Mouse (Mus musculus) cortical plate, adult 2 months (tissue): ENCODE results near the gene Mael. TPM values are rescaled to one million over a fixed set of nuclear protein-coding genes. Genes with fewer than 3 reads are reported as not detected.

ENCODE experiments used
- H3K27ac ChIP-seq: fragments of 200-500 bp; 2 replicates; pipeline ENCODE4 v1.5.1; 2012; ENCODE audit warnings: low read length, control low read depth, inconsistent platforms; ENCODE audit not compliant: insufficient read depth
- H3K4me1 ChIP-seq: fragments of 200-500 bp; 2 replicates; pipeline ENCODE4 v1.6.1; 2011; ENCODE audit warnings: low read length; ENCODE audit not compliant: control insufficient read depth, insufficient read depth
- H3K4me3 ChIP-seq: fragments of 200-500 bp; 2 replicates; pipeline ENCODE4 v1.5.1; 2011; ENCODE audit warnings: mild to moderate bottlenecking, low read length, control low read depth; ENCODE audit not compliant: insufficient read depth
- CTCF ChIP-seq: fragments of 200-500 bp; IDR thresholded peaks from 2 replicates; pipeline ENCODE4 v1.5.1; 2011; ENCODE audit warnings: mild to moderate bottlenecking, control low read depth, low read length; ENCODE audit not compliant: insufficient read depth; ENCODE audit errors: extremely low read depth
- POLR2A ChIP-seq: fragments of 200-500 bp; IDR thresholded peaks from 2 replicates; pipeline ENCODE4 v1.6.1; 2011; ENCODE audit warnings: mild to moderate bottlenecking, low read length, control low read depth; ENCODE audit not compliant: insufficient read depth; ENCODE audit errors: extremely low read depth
- polyA plus RNA-seq: library from polyadenylated mRNA; depleted of rRNA; stranded (reverse); fragments of >200 nt; gene quantifications from 2 replicates; pipeline ENCODE4 v1.2.3, GENCODE M21; 2012; rRNA removed

Mael gene
- polyA plus RNA-seq = 0.06 TPM in 1 of 2 replicates, not detected in the other

DNA sequence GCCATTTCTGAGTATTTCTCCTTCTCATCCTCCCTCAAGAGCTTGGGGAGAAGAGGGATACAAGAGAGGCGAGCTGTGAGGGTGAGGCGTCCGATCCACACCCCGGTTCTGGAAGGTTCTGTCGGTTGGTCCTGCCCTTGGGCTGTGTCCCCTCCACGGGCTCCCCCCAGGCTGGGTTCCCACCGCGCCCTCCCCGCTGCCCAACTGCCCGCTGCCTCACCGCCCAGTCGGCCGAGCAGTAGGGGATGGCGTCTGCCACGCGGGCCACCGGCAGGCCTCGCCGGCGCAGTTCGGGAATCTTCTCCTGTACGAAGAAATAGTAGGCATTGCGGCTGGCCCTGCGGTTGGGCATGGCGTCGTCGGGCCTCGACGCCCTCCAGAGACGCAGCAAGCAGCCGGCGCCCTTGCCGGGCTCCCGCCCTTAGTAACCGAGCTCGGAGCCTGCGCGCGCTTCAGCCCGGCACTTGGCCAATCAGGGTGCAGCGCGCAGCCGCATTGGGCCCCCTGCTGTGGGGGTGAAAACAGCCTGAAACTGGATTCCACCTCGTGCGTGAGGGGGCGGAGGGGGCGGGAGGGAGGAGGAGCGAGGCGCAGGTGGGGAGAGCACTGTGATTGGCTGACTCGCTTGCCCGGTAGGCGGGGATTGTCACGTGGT is at the start of gene Mael:
Mael (minus strand) TSS at position 433 of the 655 bp plus-strand sequence.
- Histone ChIP-seq H3K4me3 (no peak within 1 kb of the TSS), H3K4me1 (peaks cover 2% of the 10 kb centered on the region; the same call in 1 of the 2 replicates), H3K27ac (no peak within 1 kb of the TSS)
- TF ChIP-seq CTCF (no peak), POLR2A (no peak)

DNA sequence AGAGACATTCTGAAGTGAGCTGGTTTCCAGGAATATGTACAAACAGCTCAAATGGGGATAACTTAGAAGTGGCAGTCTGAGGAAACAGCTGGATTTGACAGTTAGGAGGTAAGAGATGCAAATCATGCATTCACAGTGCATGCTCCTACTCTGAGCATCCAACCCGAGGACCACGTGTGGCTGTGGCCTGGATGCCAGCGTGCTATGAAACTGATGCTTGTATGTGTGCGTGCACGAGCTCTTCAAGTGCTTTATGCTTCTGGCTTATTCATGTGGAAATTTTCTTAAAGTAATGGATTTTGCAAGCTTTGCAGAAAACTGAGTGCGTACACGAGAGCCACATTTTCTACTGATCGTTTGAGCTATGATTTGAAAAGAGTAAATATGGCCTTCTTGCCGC is 47.7 kb upstream of the Mael start:
- no peak overlapping the region for H3K27ac ChIP-seq
- H3K4me1 ChIP-seq = peaks cover 17% of the 10 kb centered on the region
- TF ChIP-seq POLR2A = no peak
- no peak for TF ChIP-seq CTCF
- no peak overlapping the region for H3K4me3 ChIP-seq

DNA sequence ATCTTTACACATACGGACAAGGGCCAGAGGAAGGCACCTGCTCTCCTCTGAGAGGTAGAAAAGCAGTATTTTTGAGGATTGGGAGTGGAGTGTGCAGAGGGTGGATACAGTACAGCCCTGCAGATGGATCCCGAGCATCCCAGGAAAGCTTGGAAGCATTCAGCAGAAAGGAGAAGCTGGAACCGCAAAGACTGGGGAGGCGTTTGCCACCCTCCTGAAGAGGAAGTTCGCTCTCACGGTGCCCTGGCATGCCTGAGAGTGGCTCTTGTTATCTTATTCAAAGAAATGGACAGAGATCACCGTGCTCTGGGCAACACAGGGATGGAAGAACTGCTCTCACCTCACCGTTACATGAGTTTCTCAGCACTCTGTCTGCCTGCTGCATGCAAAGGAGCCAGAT is 45.8 kb upstream of the Mael start:
- TF ChIP-seq POLR2A (no peak), CTCF (no peak)
- Histone ChIP-seq H3K4me3 (no peak overlapping the region), H3K27ac (peak overlapping the region; percentile 0; the same call in 1 of the 2 replicates), H3K4me1 (peaks cover 27% of the 10 kb centered on the region)

DNA sequence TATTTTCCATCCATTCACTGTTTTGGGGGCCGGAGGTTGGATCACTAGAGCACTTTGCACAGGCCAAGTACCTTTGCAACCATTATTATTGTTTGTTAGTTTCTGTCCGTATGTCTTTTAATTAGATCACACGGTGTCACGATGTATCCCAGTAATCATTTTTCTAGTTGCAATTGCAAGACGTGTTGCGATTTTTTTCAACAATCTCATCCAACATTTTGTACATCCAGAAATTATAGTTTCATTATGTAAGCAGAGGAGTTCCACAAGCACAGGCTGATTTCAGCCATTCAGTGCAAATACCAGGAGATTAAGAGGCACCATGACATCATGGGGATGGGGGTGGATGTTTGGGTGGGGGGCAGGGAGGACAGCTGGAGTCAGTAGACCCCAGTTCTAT is 44.9 kb upstream of the Mael start:
- peaks cover 27% of the 10 kb centered on the region for H3K4me1 ChIP-seq
- no peak overlapping the region for H3K27ac ChIP-seq
- TF ChIP-seq CTCF (no peak), POLR2A (no peak)
- H3K4me3 ChIP-seq = no peak overlapping the region

DNA sequence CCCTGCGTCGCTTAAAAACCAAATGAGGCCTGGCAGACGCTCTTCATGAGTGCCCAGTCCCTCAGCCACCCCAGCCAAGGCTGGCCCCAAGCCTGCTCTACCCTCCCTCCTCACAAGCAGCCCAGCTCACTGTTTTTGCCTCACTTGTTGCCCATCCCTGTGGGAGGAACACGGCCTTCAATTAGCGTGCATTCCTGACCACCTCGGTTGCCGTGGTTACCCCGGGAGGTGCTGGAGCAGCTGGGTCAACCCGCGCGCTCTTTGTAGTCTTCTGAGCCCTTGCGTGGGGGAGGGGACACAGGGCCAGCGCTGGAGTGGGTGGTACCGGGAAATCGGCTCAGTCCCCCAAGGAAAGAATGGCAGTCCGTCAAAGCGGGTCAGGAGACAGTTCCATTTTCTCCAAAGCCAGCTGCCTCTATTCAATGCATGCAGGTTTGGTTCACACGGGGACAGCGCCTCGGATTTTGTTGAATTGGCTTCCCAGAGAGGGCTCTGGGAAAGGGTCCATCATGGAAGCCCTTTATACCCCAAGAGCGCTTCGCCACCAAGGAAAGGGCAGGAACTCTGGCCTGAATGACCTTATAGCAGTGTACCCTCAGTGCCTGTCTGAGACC is 44.2 kb upstream of the Mael start:
- no peak overlapping the region; the same call in 1 of the 2 replicates for H3K27ac ChIP-seq
- no peak overlapping the region for H3K4me3 ChIP-seq
- no peak for TF ChIP-seq CTCF
- no peak for TF ChIP-seq POLR2A
- H3K4me1 ChIP-seq = peaks cover 28% of the 10 kb centered on the region

DNA sequence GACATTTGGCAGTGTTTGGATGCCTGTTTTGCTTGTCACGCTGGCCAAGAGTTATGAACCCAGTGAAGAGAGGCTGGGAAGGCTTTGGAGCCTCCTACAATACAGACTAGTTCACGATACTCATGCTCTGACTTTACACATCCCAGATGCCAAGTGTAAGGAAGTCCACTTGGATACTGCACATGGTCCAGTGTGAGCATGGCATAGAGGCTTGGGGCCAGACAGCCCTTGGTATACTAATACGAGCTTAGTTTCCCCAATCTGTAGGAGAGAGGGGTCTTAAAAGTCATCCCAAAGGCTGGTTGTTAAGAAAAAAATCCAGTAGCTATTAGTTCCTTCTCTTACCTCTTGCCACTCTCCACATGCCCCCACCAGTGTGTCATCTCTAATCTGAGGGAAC is 43.3 kb upstream of the Mael start:
- no peak overlapping the region; the same call in 1 of the 2 replicates for H3K27ac ChIP-seq
- H3K4me3 ChIP-seq = no peak overlapping the region
- no peak for TF ChIP-seq CTCF
- TF ChIP-seq POLR2A = no peak
- peaks cover 27% of the 10 kb centered on the region for H3K4me1 ChIP-seq

DNA sequence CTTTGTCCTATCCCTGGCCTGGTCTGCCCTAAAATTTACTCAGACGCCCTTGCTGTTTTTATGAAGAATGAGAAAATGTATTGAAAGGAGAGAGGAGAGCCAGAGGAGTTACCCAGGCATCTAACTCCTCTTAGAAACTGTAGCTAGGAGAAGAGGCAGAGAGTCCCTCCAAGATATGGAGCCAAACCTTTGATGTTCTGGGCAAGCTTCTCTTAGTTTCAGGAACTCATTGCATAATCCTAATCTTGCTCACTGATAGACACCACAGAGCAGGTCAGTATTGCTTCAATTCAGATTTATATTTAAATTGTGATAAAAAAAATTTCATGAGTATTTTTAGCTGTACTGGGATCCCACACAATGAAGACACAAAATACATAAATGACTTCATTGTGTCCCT is 42.7 kb upstream of the Mael start:
- TF ChIP-seq POLR2A (no peak), CTCF (no peak)
- peaks cover 27% of the 10 kb centered on the region for H3K4me1 ChIP-seq
- H3K4me3 ChIP-seq = no peak overlapping the region
- peak overlapping the region; percentile 79 for H3K27ac ChIP-seq

DNA sequence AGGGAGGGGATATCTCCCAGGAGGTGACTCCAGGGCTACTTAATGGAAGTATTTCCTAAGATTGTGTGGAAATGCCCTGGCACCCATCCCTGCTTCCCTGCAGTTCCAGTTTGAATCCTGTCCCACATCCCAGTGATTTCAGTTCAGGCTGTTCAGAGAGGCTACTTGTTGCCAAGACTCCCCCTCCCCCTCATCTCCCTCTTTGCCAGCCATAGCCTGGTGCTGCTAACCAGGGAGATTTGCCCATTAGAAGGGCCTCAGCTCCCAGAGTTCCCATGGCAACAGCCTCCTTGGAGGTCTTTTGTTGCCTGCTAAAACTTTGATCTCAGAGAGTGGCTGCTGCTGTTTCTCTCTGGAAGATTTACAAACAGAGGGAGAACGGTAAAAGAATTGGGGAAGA is 42.0 kb upstream of the Mael start:
- TF ChIP-seq POLR2A = no peak
- Histone ChIP-seq H3K4me1 (peaks cover 24% of the 10 kb centered on the region), H3K27ac (no peak overlapping the region), H3K4me3 (no peak overlapping the region)

DNA sequence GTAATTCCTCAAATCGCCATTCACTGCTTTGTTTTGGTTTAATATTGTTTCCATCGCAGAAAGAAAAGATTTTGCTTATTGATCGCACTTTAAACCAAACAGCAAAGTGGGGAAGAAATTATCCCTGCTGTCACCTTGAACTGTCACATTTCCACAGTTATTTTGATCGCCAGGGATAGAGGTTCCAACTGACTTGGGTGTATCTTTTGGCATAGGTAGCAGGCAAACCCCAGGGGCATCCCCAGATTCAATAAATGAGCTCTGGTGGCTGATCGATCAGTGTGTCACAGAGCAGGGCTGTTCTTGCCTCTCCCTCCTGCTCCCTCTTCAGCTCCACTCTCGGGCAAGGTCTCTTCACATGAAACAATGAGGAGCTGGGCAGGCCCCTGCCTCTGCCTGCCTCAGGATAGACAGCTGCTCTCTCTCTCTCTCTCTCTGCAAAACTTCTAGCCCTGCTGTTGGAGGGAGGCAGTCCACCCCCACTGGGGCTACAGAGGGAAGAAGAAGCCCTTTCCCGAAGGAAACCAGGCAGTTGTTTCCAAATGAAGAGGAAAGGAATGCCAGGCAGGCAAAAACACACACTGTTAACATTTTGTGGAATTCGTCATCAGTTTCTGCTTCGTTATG is 41.1 kb upstream of the Mael start:
- Histone ChIP-seq H3K4me3 (no peak overlapping the region), H3K27ac (0 out of 2 replicates have a peak overlapping the region, but pooled peaks have one; percentile 16), H3K4me1 (peaks cover 23% of the 10 kb centered on the region)
- TF ChIP-seq CTCF (no peak), POLR2A (no peak)

DNA sequence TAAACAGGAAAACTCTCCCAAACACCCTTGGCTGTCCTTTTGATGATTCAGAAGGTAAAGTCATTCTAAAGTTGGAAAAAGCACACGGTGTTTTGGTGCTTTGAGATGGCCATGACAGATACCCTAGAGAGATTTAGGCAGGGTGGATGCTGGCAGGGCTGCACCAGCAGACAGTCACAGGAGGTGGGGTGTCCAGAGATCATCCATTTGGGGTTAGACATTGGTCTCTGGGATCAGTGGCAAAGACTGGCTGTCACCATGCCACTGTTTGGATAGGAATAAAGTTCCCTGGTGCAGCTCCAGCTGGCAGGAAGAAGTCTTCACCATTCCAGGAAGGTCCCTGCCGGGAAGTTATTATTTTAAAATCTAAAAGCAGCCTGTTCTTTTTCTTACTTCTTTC is 40.2 kb upstream of the Mael start:
- peak overlapping the region; percentile 27; the same call in 1 of the 2 replicates for H3K27ac ChIP-seq
- no peak for TF ChIP-seq CTCF
- no peak for TF ChIP-seq POLR2A
- H3K4me1 ChIP-seq = peaks cover 23% of the 10 kb centered on the region
- H3K4me3 ChIP-seq = no peak overlapping the region
